Mouse (Mus musculus): ENCODE measurements around the gene Sell. TPM values are rescaled to one million over a fixed set of nuclear protein-coding genes. Genes with fewer than 3 reads are reported as not detected.

Sell gene
- polyA plus RNA-seq, 1 experiment, result not detected

DNA sequence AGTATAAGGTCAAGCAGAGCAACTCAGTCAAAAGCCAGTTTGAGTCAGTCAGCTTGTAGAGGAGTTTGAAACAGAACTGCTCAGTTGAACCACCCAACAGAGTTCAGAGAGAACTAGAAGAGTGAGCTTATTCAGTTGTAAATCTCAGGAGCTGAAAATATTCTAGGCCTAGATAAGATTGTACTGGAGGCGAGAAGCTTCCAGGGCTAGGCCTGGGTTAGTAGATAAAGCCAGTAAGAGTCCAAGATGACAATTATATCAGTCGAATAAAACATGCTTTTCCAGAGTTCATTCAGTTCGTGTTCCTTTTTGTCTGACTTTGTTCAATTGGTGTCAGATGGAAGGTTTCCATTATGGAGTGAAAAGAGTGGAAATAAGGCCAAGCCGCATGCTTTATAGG is 36.1 kb upstream of the Sell start:
- Histone ChIP-seq H3K4me2 (ENCODE audit: low read depth) (no peak overlapping the region), H3K79me2 (ENCODE audit: control insufficient read depth, insufficient read depth) (no peaks in the 10 kb centered on the region), H3K36me3 (ENCODE audit: control insufficient read depth, insufficient read depth) (no peaks in the 10 kb centered on the region), H3K4me3 (no peak overlapping the region), H3ac (ENCODE audit: control insufficient read depth, insufficient read length) (no peak overlapping the region), H3K27me3 (ENCODE audit: control insufficient read depth, insufficient read depth, insufficient read length) (no peaks in the 10 kb centered on the region)
- TF ChIP-seq USF1 (IDR thresholded peaks at IDR 0.05; ENCODE audit: low read depth) (no peak), MAX (IDR thresholded peaks at IDR 0.05; ENCODE audit: low read depth) (no peak), POLR2AphosphoS2 (IDR thresholded peaks at IDR 0.05; ENCODE audit: insufficient read length, low read depth) (no peak), CEBPB (IDR thresholded peaks at IDR 0.05; ENCODE audit: insufficient read depth, poor library complexity, severe bottlenecking) (no peak), SRF (IDR thresholded peaks at IDR 0.05; ENCODE audit: control insufficient read depth, insufficient read length, low read depth) (no peak), E2F4 (IDR thresholded peaks at IDR 0.05; ENCODE audit: insufficient read depth) (no peak), TCF12 (IDR thresholded peaks at IDR 0.05; ENCODE audit: insufficient read depth, poor library complexity, severe bottlenecking) (no peak), MYOG (IDR thresholded peaks at IDR 0.05; ENCODE audit: control insufficient read depth in 1 of 3, insufficient read depth in 1 of 3, insufficient read length in 2 of 3, low read depth in 2 of 3) (no peak), REST (IDR thresholded peaks at IDR 0.05; ENCODE audit: insufficient read depth, insufficient read length) (no peak), MYOD1 (IDR thresholded peaks at IDR 0.05; ENCODE audit: control insufficient read depth in 1 of 3, insufficient read length in 2 of 3, low read depth in 2 of 3) (no peak), TCF3 (IDR thresholded peaks at IDR 0.05; ENCODE audit: insufficient read length, low read depth) (no peak), POLR2A (IDR thresholded peaks at IDR 0.05; ENCODE audit: insufficient read length, low read depth) (no peak)

DNA sequence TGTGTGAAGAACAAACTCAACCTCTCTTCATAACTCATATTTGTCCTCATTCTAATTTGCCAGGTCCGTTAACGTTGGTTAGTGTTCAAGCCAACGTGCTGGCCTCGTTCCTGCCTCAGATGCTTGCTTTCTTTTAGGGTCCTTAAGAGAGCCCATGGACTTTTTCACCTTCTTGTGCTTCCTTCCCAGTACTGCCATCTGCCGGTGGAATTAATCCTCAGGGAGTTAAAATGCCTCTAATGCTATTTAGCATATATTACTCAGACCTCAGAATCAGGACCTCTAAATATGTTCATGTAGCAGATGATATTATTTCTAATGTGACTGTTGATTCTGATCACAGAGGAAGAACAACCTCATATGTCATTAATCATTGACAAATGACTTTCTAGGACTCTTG is 34.4 kb upstream of the Sell start:
- Histone ChIP-seq H3K79me2 (ENCODE audit: control insufficient read depth, insufficient read depth) (no peaks in the 10 kb centered on the region), H3K27me3 (ENCODE audit: control insufficient read depth, insufficient read depth, insufficient read length) (no peaks in the 10 kb centered on the region), H3K4me3 (no peak overlapping the region), H3K4me2 (ENCODE audit: low read depth) (no peak overlapping the region), H3ac (ENCODE audit: control insufficient read depth, insufficient read length) (no peak overlapping the region), H3K36me3 (ENCODE audit: control insufficient read depth, insufficient read depth) (no peaks in the 10 kb centered on the region)
- TF ChIP-seq POLR2A (IDR thresholded peaks at IDR 0.05; ENCODE audit: insufficient read length, low read depth), result no peak
- no peak for TF ChIP-seq CEBPB (IDR thresholded peaks at IDR 0.05; ENCODE audit: insufficient read depth, poor library complexity, severe bottlenecking)
- TF ChIP-seq MYOG (IDR thresholded peaks at IDR 0.05; ENCODE audit: control insufficient read depth in 1 of 3, insufficient read depth in 1 of 3, insufficient read length in 2 of 3, low read depth in 2 of 3), result no peak
- no peak for TF ChIP-seq SRF (IDR thresholded peaks at IDR 0.05; ENCODE audit: control insufficient read depth, insufficient read length, low read depth)
- no peak for TF ChIP-seq E2F4 (IDR thresholded peaks at IDR 0.05; ENCODE audit: insufficient read depth)
- no peak for TF ChIP-seq TCF12 (IDR thresholded peaks at IDR 0.05; ENCODE audit: insufficient read depth, poor library complexity, severe bottlenecking)
- TF ChIP-seq MYOD1 (IDR thresholded peaks at IDR 0.05; ENCODE audit: control insufficient read depth in 1 of 3, insufficient read length in 2 of 3, low read depth in 2 of 3), result no peak
- TF ChIP-seq REST (IDR thresholded peaks at IDR 0.05; ENCODE audit: insufficient read depth, insufficient read length), result no peak
- TF ChIP-seq USF1 (IDR thresholded peaks at IDR 0.05; ENCODE audit: low read depth), result no peak

DNA sequence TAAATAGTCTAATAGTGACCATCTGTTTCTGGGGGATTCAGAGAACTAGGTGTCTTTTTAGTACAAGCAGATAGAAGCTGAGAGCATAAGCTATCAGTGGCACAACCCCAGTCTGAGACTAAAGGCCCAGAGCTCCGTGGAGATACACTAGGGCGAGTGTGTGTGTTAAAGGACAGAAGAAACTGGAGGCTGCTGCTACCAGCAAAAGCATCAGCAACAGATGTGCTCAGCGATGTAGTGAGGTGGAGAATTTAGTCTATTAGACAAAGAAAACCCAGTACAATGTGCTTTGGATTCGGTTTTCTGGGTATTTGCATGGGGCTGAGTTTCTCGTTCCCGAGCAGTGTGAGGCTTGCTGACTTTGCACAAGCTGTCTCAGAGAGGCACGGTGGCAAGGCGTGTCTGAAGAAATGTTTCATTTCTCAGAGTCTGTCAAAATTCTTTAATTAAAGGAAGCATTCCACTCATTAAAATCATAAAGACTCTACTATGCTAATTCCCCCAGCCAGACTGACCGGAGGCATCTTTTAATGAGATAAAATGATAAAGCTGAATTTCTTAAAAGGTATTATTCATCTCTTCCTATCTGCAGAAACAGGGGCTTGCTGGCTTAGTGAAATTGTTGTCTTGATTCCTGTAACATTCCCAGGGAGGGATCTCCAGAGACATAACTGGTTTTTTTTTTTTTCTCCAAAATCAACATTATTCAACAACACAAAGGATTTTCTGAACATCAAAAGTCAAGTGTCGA is 21.2 kb upstream of the Sell start:
- H3K36me3 ChIP-seq (ENCODE audit: control insufficient read depth, insufficient read depth), result no peaks in the 10 kb centered on the region
- TF ChIP-seq USF1 (IDR thresholded peaks at IDR 0.05; ENCODE audit: low read depth), result no peak
- no peak for TF ChIP-seq SRF (IDR thresholded peaks at IDR 0.05; ENCODE audit: control insufficient read depth, insufficient read length, low read depth)
- no peak for TF ChIP-seq REST (IDR thresholded peaks at IDR 0.05; ENCODE audit: insufficient read depth, insufficient read length)
- TF ChIP-seq E2F4 (IDR thresholded peaks at IDR 0.05; ENCODE audit: insufficient read depth), result no peak
- TF ChIP-seq MAX (IDR thresholded peaks at IDR 0.05; ENCODE audit: low read depth), result no peak
- TF ChIP-seq CEBPB (IDR thresholded peaks at IDR 0.05; ENCODE audit: insufficient read depth, poor library complexity, severe bottlenecking), result no peak
- no peaks in the 10 kb centered on the region for H3K79me2 ChIP-seq (ENCODE audit: control insufficient read depth, insufficient read depth)
- no peak overlapping the region for H3ac ChIP-seq (ENCODE audit: control insufficient read depth, insufficient read length)
- no peaks in the 10 kb centered on the region for H3K27me3 ChIP-seq (ENCODE audit: control insufficient read depth, insufficient read depth, insufficient read length)
- no peak overlapping the region for H3K4me2 ChIP-seq (ENCODE audit: low read depth)
- no peak overlapping the region for H3K4me3 ChIP-seq

DNA sequence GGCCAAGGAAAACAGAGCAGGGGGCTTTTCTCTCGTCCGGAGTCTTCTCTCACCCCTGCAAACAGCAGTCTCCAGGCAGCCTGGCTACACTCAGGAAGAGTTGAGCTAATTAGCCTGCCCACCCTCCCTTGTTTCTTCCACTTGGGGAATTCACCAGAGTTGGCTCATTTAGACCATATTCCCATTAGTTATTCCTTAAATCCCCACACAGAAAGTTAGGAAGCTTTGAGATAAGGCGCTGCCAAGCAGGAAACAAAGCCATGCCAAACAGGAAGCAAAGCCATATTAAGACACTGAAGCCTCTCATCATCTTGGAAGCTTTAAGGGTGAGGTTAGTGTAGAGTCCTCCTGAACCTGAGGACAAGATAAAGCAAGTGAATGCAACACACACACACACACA is 18.2 kb upstream of the Sell start:
- Histone ChIP-seq H3K27me3 (ENCODE audit: control insufficient read depth, insufficient read depth, insufficient read length) (no peaks in the 10 kb centered on the region), H3ac (ENCODE audit: control insufficient read depth, insufficient read length) (no peak overlapping the region), H3K79me2 (ENCODE audit: control insufficient read depth, insufficient read depth) (no peaks in the 10 kb centered on the region), H3K4me2 (ENCODE audit: low read depth) (no peak overlapping the region), H3K36me3 (ENCODE audit: control insufficient read depth, insufficient read depth) (no peaks in the 10 kb centered on the region), H3K4me3 (no peak overlapping the region)
- TF ChIP-seq TCF3 (IDR thresholded peaks at IDR 0.05; ENCODE audit: insufficient read length, low read depth) (no peak), REST (IDR thresholded peaks at IDR 0.05; ENCODE audit: insufficient read depth, insufficient read length) (no peak), MYOG (IDR thresholded peaks at IDR 0.05; ENCODE audit: control insufficient read depth in 1 of 3, insufficient read depth in 1 of 3, insufficient read length in 2 of 3, low read depth in 2 of 3) (no peak), MYOD1 (IDR thresholded peaks at IDR 0.05; ENCODE audit: control insufficient read depth in 1 of 3, insufficient read length in 2 of 3, low read depth in 2 of 3) (no peak), POLR2AphosphoS2 (IDR thresholded peaks at IDR 0.05; ENCODE audit: insufficient read length, low read depth) (no peak), SRF (IDR thresholded peaks at IDR 0.05; ENCODE audit: control insufficient read depth, insufficient read length, low read depth) (no peak), USF1 (IDR thresholded peaks at IDR 0.05; ENCODE audit: low read depth) (no peak), POLR2A (IDR thresholded peaks at IDR 0.05; ENCODE audit: insufficient read length, low read depth) (no peak), MAX (IDR thresholded peaks at IDR 0.05; ENCODE audit: low read depth) (no peak)

DNA sequence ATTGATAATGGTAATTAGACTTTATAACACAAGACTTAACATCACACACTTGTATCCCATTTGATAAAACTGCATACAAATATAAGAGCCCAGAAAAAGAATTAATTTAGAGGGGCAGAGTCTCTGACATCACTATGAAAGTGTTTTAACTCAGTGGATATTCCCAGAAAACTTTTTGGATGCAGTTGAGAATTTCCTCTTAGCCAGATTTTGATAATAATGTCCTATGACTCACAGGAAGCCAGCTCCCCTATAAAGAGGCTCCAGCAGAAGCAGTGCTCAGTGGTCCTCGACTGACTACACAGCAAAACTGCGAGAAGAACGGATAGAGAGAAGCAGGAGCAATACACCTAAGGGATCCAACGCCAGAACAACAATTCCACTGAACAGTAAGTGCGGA is 13.8 kb upstream of the Sell start, which contains the start of gene Sele:
Gene Sele, plus strand, starts transcription at position 301 of the 400 bp plus-strand sequence.
- Histone ChIP-seq H3K4me2 (ENCODE audit: low read depth) (no peak within 1 kb of the TSS), H3K36me3 (ENCODE audit: control insufficient read depth, insufficient read depth) (no peaks in the 10 kb centered on the region), H3K4me3 (no peak within 1 kb of the TSS), H3K79me2 (ENCODE audit: control insufficient read depth, insufficient read depth) (no peaks in the 10 kb centered on the region), H3ac (ENCODE audit: control insufficient read depth, insufficient read length) (no peak within 1 kb of the TSS), H3K27me3 (ENCODE audit: control insufficient read depth, insufficient read depth, insufficient read length) (no peaks in the 10 kb centered on the region)
- TF ChIP-seq CEBPB (IDR thresholded peaks at IDR 0.05; ENCODE audit: insufficient read depth, poor library complexity, severe bottlenecking) (no peak), REST (IDR thresholded peaks at IDR 0.05; ENCODE audit: insufficient read depth, insufficient read length) (no peak), SRF (IDR thresholded peaks at IDR 0.05; ENCODE audit: control insufficient read depth, insufficient read length, low read depth) (no peak), USF1 (IDR thresholded peaks at IDR 0.05; ENCODE audit: low read depth) (no peak), E2F4 (IDR thresholded peaks at IDR 0.05; ENCODE audit: insufficient read depth) (no peak), POLR2A (IDR thresholded peaks at IDR 0.05; ENCODE audit: insufficient read length, low read depth) (no peak), TCF12 (IDR thresholded peaks at IDR 0.05; ENCODE audit: insufficient read depth, poor library complexity, severe bottlenecking) (no peak), MYOD1 (IDR thresholded peaks at IDR 0.05; ENCODE audit: control insufficient read depth in 1 of 3, insufficient read length in 2 of 3, low read depth in 2 of 3) (no peak), TCF3 (IDR thresholded peaks at IDR 0.05; ENCODE audit: insufficient read length, low read depth) (no peak), MYOG (IDR thresholded peaks at IDR 0.05; ENCODE audit: control insufficient read depth in 1 of 3, insufficient read depth in 1 of 3, insufficient read length in 2 of 3, low read depth in 2 of 3) (no peak), MAX (IDR thresholded peaks at IDR 0.05; ENCODE audit: low read depth) (no peak)

Data from myocyte (in vitro differentiated cells).